Mouse (Mus musculus): ENCODE data around the gene Scml4. TPM values are rescaled to one million over a fixed set of nuclear protein-coding genes. Genes with fewer than 3 reads are reported as not detected.
A peak's percentile ranks its signal among the peaks of the same experiment; 100 is the strongest.

The Scml4 gene
- polyA plus RNA-seq, 1 experiment from 2014 or later: 9.6 TPM

- H3K4me3 ChIP-seq: no peak overlapping the region
- no peak overlapping the region for H3K9ac ChIP-seq (replicated peaks)
- H3K4me2 ChIP-seq (replicated peaks): no peak overlapping the region
These were observed 16.8 kb upstream of the Scml4 start for GRCm38 (mm10) chr10:42843416-42843815.

GRCm38 (mm10) chr10:42845480-42845879 lies 14.7 kb upstream of the Scml4 start:
- no peak overlapping the region for H3K4me2 ChIP-seq (replicated peaks)
- no peak overlapping the region for H3K4me3 ChIP-seq
- no peak for ATAC-seq (replicated peaks)
- H3K27ac ChIP-seq (replicated peaks): no peak overlapping the region
- WGBS: 53% methylated on average over 1 of the region's 1 CpGs
- no peaks in the 10 kb centered on the region for H3K36me3 ChIP-seq
- H3K4me1 ChIP-seq: no peaks in the 10 kb centered on the region
- H3K9ac ChIP-seq (replicated peaks): no peak overlapping the region
- H3K27me3 ChIP-seq: no peaks in the 10 kb centered on the region
- H3K9me3 ChIP-seq: no peaks in the 10 kb centered on the region

More at GRCm38 (mm10) chr10:42843416-42843815, 16.8 kb upstream of the Scml4 start:
- no peaks in the 10 kb centered on the region; the same call in none of the 2 replicates for H3K36me3 ChIP-seq
- 80% methylated on average over 1 of the region's 1 CpGs for WGBS
- H3K9me3 ChIP-seq: no peaks in the 10 kb centered on the region
- ATAC-seq (replicated peaks): no peak
- no peaks in the 10 kb centered on the region for H3K27me3 ChIP-seq
- no peak overlapping the region for H3K27ac ChIP-seq (replicated peaks)
- H3K4me1 ChIP-seq: no peaks in the 10 kb centered on the region

- Histone ChIP-seq H3K9ac (replicated peaks) (no peak overlapping the region), H3K4me3 (no peak overlapping the region), H3K4me2 (replicated peaks) (no peak overlapping the region), H3K36me3 (no peaks in the 10 kb centered on the region), H3K9me3 (no peaks in the 10 kb centered on the region), H3K4me1 (no peaks in the 10 kb centered on the region), H3K27ac (replicated peaks) (no peak overlapping the region), H3K27me3 (no peaks in the 10 kb centered on the region)
- 94% methylated on average over 13 of the region's 13 CpGs for WGBS
- ATAC-seq (replicated peaks): no peak
These were observed 11.7 kb upstream of the Scml4 start for GRCm38 (mm10) chr10:42848179-42849080.

GRCm38 (mm10) chr10:42849081-42849400 lies 11.1 kb upstream of the Scml4 start:
- no peak for ATAC-seq (replicated peaks)
- Histone ChIP-seq H3K4me1 (no peaks in the 10 kb centered on the region), H3K27ac (replicated peaks) (no peak overlapping the region), H3K36me3 (no peaks in the 10 kb centered on the region), H3K27me3 (no peaks in the 10 kb centered on the region), H3K4me3 (no peak overlapping the region), H3K4me2 (replicated peaks) (no peak overlapping the region), H3K9ac (replicated peaks) (no peak overlapping the region), H3K9me3 (no peaks in the 10 kb centered on the region)
- WGBS: 93% methylated on average over 7 of the region's 7 CpGs

- H3K27me3 ChIP-seq: no peaks in the 10 kb centered on the region
- peaks cover 14% of the 10 kb centered on the region for H3K4me1 ChIP-seq
- H3K4me3 ChIP-seq: no peak overlapping the region
- ATAC-seq (replicated peaks): no peak
- H3K4me2 ChIP-seq (replicated peaks): no peak overlapping the region
- H3K36me3 ChIP-seq: no peaks in the 10 kb centered on the region
- WGBS: 39% methylated on average over 4 of the region's 4 CpGs
- H3K9me3 ChIP-seq: no peaks in the 10 kb centered on the region
- H3K9ac ChIP-seq (replicated peaks): no peak overlapping the region
- no peak overlapping the region for H3K27ac ChIP-seq (replicated peaks)
These were observed 5.3 kb upstream of the Scml4 start for GRCm38 (mm10) chr10:42854838-42855237.

GRCm38 (mm10) chr10:42855250-42855649 lies 4.9 kb upstream of the Scml4 start:
- no peaks in the 10 kb centered on the region for H3K27me3 ChIP-seq
- H3K9me3 ChIP-seq: no peaks in the 10 kb centered on the region
- no peak for ATAC-seq (replicated peaks)
- no peak overlapping the region for H3K4me3 ChIP-seq
- H3K4me1 ChIP-seq: peaks cover 18% of the 10 kb centered on the region
- no peak overlapping the region for H3K27ac ChIP-seq (replicated peaks)
- H3K36me3 ChIP-seq: no peaks in the 10 kb centered on the region
- H3K4me2 ChIP-seq (replicated peaks): no peak overlapping the region
- 21% methylated on average over 5 of the region's 5 CpGs for whole genome bisulfite sequencing
- no peak overlapping the region for H3K9ac ChIP-seq (replicated peaks)

GRCm38 (mm10) chr10:42856574-42856973 lies 3.6 kb upstream of the Scml4 start:
- H3K9ac ChIP-seq (replicated peaks): no peak overlapping the region
- H3K36me3 ChIP-seq: no peaks in the 10 kb centered on the region
- H3K4me2 ChIP-seq (replicated peaks): no peak overlapping the region
- no peak overlapping the region for H3K4me3 ChIP-seq
- peaks cover 28% of the 10 kb centered on the region for H3K4me1 ChIP-seq
- H3K27me3 ChIP-seq: peaks cover 3% of the 10 kb centered on the region; the same call in 1 of the 2 replicates
- no peak overlapping the region for H3K27ac ChIP-seq (replicated peaks)
- 96% methylated on average over 9 of the region's 9 CpGs for WGBS
- no peaks in the 10 kb centered on the region for H3K9me3 ChIP-seq
- no peak for ATAC-seq (replicated peaks)

GRCm38 (mm10) chr10:42857021-42857420 lies 3.1 kb upstream of the Scml4 start:
- no peak for ATAC-seq (replicated peaks)

GRCm38 (mm10) chr10:42859781-42860158 lies 400 bp upstream of the Scml4 start:
- H3K4me3 ChIP-seq: no peak overlapping the region
- peak overlapping the region; percentile 56 for H3K4me2 ChIP-seq (replicated peaks)
- H3K36me3 ChIP-seq: no peaks in the 10 kb centered on the region
- WGBS: 51% methylated on average over 2 of the region's 2 CpGs
- no peaks in the 10 kb centered on the region for H3K9me3 ChIP-seq
- peaks cover 8% of the 10 kb centered on the region; the same call in 1 of the 2 replicates for H3K27me3 ChIP-seq
- ATAC-seq (replicated peaks): peak; percentile 12; the same call in 1 of the 2 replicates
- peak overlapping the region; percentile 86 for H3K27ac ChIP-seq (replicated peaks)
- H3K9ac ChIP-seq (replicated peaks): peak overlapping the region; percentile 53
- peaks cover 55% of the 10 kb centered on the region for H3K4me1 ChIP-seq

More at GRCm38 (mm10) chr10:42857021-42857420, 3.1 kb upstream of the Scml4 start:
- H3K27ac ChIP-seq (replicated peaks): no peak overlapping the region
- no peaks in the 10 kb centered on the region for H3K36me3 ChIP-seq
- H3K4me2 ChIP-seq (replicated peaks): no peak overlapping the region
- 96% methylated on average over 2 of the region's 2 CpGs for WGBS
- H3K27me3 ChIP-seq: peaks cover 8% of the 10 kb centered on the region; the same call in 1 of the 2 replicates
- no peak overlapping the region for H3K4me3 ChIP-seq
- peaks cover 30% of the 10 kb centered on the region for H3K4me1 ChIP-seq
- no peaks in the 10 kb centered on the region for H3K9me3 ChIP-seq
- no peak overlapping the region for H3K9ac ChIP-seq (replicated peaks)

- no peaks in the 10 kb centered on the region for H3K9me3 ChIP-seq
- peaks cover 53% of the 10 kb centered on the region for H3K4me1 ChIP-seq
- 86% methylated on average over 7 of the region's 7 CpGs for WGBS
- H3K4me2 ChIP-seq (replicated peaks): peak overlapping the region; percentile 24; the same call in 1 of the 2 replicates
- no peak overlapping the region for H3K4me3 ChIP-seq
- H3K27ac ChIP-seq (replicated peaks): no peak overlapping the region
- peaks cover 8% of the 10 kb centered on the region; the same call in 1 of the 2 replicates for H3K27me3 ChIP-seq
- no peak for ATAC-seq (replicated peaks)
- no peaks in the 10 kb centered on the region for H3K36me3 ChIP-seq
- no peak overlapping the region for H3K9ac ChIP-seq (replicated peaks)
These were observed 1.3 kb downstream of the Scml4 start for GRCm38 (mm10) chr10:42861446-42861845.

GRCm38 (mm10) chr10:42862102-42862740 lies 2.1 kb downstream of the Scml4 start:
- Histone ChIP-seq H3K36me3 (no peaks in the 10 kb centered on the region), H3K4me3 (peak overlapping the region; percentile 15), H3K9me3 (no peaks in the 10 kb centered on the region), H3K27ac (replicated peaks) (0 out of 2 replicates have a peak overlapping the region, but pooled peaks have one; percentile 12), H3K9ac (replicated peaks) (no peak overlapping the region), H3K4me2 (replicated peaks) (peak overlapping the region; percentile 24), H3K27me3 (peaks cover 8% of the 10 kb centered on the region; the same call in 1 of the 2 replicates), H3K4me1 (peaks cover 53% of the 10 kb centered on the region)
- ATAC-seq (replicated peaks): no peak
- 56% methylated on average over 13 of the region's 13 CpGs for WGBS

GRCm38 (mm10) chr10:42862806-42863205 lies 2.6 kb downstream of the Scml4 start:
- ATAC-seq (replicated peaks): no peak
- peaks cover 53% of the 10 kb centered on the region for H3K4me1 ChIP-seq

More at GRCm38 (mm10) chr10:42862806-42863205, 2.6 kb downstream of the Scml4 start:
- H3K9me3 ChIP-seq: no peaks in the 10 kb centered on the region
- H3K9ac ChIP-seq (replicated peaks): no peak overlapping the region
- 0 out of 2 replicates have a peak overlapping the region, but pooled peaks have one; percentile 2 for H3K4me3 ChIP-seq
- H3K4me2 ChIP-seq (replicated peaks): peak overlapping the region; percentile 53
- 73% methylated on average over 4 of the region's 4 CpGs for WGBS
- H3K27ac ChIP-seq (replicated peaks): no peak overlapping the region
- peaks cover 8% of the 10 kb centered on the region; the same call in 1 of the 2 replicates for H3K27me3 ChIP-seq
- H3K36me3 ChIP-seq: no peaks in the 10 kb centered on the region

Measured in forebrain, embryonic 15.5 days (tissue).